Mouse (Mus musculus) urinary bladder, postnatal 14 days (tissue): Measurements from ENCODE around the gene Gmip.

ENCODE experiments used
- DNase-seq: peaks from one replicate; pipeline ENCODE4 v3.0.0; 2021; ENCODE audit warnings: low spot score

Gene Gmip

DNA sequence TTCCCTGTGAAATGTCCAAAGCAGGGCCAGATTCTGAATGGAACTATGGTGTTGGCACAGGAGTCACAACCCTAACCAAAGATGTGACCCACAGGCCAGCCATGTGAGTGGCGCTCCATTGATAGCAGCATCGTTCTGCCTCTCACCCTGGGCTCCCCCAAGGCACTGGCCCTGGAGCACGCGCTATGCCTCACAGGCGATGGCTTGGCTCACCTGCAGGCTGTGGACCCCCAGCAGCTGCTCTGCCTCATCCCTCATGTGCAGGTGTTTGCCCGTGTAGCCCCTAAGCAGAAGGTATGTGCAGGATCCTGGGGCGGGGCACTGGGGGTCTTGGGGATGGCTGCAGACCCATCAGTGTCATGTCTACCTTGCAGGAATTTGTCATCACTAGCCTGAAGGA, 5.1 kb upstream of the Gmip start:
- no peak for DNase-seq

GRCm38 (mm10) chr8:69804537-69804936, 3.9 kb upstream of the Gmip start:
- DNase-seq = no peak

- DNase-seq = no peak
Observed at GRCm38 (mm10) chr8:69805086-69805485, 3.4 kb upstream of the Gmip start.

DNA sequence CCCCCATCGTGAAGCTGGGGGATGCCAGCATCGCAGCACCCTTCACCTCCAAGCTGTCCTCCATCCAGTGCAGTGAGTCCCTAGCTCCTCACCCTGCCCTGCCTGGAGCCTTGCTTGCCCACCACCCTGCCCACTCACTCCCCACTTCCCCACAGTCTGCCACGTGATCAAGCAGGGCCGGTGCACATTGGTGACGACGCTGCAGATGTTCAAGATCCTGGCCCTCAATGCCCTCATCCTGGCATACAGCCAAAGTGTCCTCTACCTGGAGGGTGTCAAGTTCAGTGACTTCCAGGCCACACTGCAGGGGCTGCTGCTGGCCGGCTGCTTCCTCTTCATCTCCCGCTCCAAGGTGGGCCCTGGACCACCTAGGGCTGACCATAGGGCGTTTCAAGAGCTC, 3.0 kb upstream of the Gmip start:
- DNase-seq = no peak

DNA sequence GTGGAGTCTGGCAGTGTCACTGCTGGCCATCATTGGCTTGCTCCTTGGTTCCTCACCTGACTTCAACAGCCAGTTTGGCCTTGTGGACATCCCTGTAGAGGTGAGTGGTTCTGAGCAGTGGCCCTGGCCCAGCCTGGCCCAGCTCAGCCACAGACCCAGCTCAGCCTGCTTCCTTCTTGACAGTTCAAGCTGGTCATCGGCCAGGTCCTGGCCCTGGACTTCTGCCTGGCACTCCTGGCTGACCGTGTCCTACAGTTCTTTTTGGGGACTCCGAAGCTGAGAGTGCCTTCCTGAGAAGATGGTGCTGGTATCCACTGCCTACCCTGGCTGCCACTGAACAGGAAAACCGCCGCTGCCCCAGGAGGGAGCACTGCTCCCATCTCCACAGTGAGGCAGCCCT, 1.2 kb upstream of the Gmip start:
- no peak for DNase-seq

GRCm38 (mm10) chr8:69808864-69809403, 455 bp downstream of the Gmip start:
- DNase-seq = no peak

- DNase-seq = no peak
Observed at GRCm38 (mm10) chr8:69809820-69810219, 1.3 kb downstream of the Gmip start.

GRCm38 (mm10) chr8:69814881-69815280, 6.4 kb downstream of the Gmip start:
- DNase-seq = no peak

DNA sequence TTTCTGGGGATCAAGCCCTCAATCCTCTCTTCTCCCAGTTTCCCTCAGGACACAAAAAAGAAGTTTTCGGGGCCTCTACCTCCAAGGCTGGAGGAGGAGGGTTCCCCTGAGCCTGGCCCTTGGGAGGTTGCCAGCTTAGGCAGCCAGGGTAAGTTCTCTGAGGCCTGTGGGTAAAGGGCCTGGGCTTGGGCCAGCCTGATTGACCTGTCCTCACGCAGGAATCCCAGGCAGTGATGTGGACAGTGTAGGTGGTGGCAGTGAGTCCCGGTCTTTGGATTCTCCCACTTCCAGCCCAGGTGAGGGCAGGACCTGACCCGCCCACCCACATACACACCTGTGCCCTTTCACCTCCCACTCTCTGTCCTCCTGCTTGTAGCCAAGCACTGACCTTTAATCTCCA, 6.9 kb downstream of the Gmip start:
- no peak for DNase-seq

DNA sequence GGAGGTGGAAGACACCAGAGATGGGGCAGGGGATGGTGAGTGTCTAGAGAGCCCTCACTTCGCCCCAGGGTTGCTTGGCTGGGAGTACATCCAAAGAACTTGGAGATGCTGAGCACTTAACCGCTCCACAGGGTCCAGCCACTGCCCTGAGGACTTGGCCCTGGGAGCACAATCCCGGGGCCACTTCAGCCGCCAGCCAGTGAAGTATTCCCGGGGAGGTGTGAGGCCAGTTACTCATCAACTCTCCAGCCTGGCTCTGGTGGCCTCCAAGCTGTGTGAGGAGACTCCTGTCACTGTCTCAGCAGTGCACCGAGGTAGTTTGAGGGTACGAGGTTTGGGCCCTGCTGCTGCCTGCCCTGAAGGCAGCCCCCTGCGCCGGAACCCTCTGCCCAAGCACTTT, 12.0 kb downstream of the Gmip start:
- DNase-seq = no peak

DNA sequence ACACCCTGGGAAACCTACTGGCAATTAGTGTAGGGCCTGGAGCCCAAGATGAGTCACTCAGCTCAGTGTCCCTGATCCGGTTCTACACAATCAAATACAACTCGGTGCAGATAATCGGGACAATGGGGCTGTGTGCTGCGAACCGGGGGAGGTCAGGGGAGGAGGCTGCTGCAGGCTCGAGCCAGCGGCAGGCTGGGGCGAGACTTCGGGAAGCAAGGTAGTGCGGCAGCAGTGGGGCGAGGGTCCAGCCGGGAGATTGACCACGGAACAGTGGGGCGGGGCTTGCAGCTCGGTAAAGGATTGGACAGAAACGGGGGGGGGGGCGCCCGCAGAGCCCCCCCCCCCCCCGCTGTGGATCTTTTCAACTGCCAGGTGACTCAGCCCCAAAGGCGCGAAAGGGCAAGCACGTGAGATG, 13.5 kb downstream of the Gmip start:
- DNase-seq = peak; percentile 39

GRCm38 (mm10) chr8:69822386-69823191, 14.1 kb downstream of the Gmip start, which contains the start of gene Lpar2:
Gene Lpar2 (plus strand): TSS chr8:69822429.
- DNase-seq = peak; percentile 74

DNA sequence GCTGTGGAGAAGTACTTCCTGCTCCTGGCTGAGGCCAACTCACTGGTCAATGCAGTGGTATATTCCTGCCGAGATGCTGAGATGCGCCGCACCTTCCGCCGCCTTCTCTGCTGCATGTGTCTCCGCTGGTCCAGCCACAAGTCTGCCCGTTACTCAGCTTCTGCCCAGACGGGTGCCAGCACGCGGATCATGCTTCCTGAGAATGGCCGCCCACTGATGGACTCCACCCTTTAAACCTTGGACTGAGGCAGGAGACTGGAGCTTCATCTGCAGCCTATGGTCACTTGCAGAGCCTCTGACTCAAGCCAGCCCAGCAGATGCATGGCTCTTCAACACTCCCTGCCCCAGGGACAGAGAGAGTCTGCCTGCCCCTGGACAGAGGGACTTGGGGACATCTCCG, 17.9 kb downstream of the Gmip start:
- no peak for DNase-seq

DNA sequence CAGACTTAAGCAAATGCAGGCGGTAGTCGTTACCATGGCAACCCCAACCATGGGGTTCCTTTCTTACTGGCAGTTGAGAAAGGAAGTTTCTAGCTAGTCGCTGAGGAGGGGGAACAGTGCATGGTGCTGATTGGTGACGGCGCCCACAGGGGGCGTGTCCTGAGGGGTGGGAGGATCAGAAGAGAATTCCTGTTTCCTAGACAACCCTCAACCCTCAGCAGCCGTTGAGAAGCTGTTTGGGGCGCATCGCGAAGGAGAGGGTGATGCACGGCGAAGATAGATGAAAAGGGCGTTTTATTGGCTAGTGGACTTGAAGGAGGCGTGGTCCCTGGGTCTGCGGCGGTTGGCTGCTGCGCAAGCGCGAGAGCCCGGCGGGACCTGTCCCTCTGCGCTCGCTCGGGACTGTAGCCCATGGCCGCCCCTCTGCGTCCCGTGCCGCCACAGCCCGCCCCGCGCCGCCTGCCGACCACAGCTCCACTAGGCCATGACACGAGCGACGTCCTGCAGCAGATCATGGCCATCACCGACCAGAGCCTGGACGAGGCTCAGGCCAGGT, 23.9 kb downstream of the Gmip start, which contains the start of gene Pbx4:
Gene Pbx4 (plus strand): TSS at position 194 of the 556 bp plus-strand sequence.
- DNase-seq = peak; percentile 72

DNA sequence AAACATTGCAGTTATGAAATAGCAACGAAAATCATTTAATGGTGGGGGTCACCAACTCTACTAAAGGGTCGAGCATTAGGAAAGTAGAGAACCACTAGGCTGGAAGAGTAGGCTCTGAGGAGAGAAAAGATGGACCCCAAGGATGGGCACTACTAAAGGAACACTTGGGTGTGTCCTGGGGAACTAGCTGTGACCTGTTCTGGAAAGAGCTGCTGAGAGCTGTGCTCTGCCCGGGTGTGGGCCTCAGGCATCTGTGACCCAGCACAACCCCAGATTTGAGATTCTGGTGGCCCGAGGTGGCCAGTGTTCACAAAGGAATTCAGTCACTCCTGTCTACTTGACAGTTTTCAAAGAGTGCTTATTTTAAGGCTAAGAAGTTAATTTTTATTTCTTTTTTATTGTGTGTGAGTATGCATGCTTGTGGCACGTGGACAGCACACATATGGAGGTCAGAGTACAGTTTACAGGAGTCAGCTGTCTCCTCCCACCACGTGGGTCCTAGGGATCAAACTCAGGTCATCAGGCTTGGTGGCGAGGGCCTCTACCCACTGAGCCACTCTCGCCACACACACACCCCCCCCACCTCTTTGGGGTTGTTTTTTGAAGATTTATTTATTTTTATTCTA, 28.7 kb downstream of the Gmip start:
- DNase-seq = no peak

- no peak for DNase-seq
Observed at GRCm38 (mm10) chr8:69847167-69848065, 38.9 kb downstream of the Gmip start.

GRCm38 (mm10) chr8:69848951-69849350, 40.5 kb downstream of the Gmip start:
- peak; percentile 73 for DNase-seq

GRCm38 (mm10) chr8:69849899-69850298, 41.4 kb downstream of the Gmip start:
- DNase-seq = no peak

DNA sequence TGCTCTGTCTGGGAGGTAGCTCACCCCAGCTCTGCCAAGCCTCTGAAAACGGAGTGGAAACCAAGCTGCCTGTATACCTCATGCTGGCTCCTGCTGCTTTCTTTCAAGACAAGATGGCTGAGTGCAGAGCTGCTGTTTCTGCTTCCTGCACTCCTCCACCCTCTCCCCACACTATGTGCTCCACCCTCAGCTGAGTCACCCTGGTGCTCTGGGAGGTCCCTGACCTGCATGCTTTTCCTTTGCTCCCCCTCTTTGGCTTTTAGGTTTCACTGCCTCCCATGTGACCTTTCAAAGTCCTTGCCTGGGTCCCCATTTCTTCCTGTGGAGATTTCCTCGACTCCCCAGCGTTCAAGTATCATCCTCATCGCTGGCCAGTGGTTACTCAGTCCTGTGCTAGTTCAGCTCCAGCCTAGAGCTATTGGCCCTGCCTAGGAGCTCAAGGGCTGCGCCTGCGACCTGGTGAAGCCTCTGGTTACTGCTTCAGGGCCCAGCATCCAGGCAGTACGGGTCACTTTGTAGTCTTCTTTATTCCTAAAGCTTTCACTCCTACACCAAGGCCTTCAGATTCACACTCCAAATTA, 42.5 kb downstream of the Gmip start:
- no peak for DNase-seq

GRCm38 (mm10) chr8:69853869-69854268, 45.4 kb downstream of the Gmip start:
- DNase-seq = no peak

GRCm38 (mm10) chr8:69860807-69861206, 52.3 kb downstream of the Gmip start:
- DNase-seq = no peak

GRCm38 (mm10) chr8:69861251-69861650, 52.8 kb downstream of the Gmip start:
- no peak for DNase-seq
